Mouse (Mus musculus) lung, adult 2 months (tissue): ENCODE results near the gene Kif21b. TPM values are rescaled to one million over a fixed set of nuclear protein-coding genes. Genes with fewer than 3 reads are reported as not detected.
A peak's percentile ranks its signal among the peaks of the same experiment; 100 is the strongest.

Source experiments
- DNase-seq: peaks from one replicate; pipeline ENCODE4 v3.0.0; 2022
- H3K4me1 ChIP-seq: fragments of 200-500 bp; 2 replicates; pipeline ENCODE4 v1.6.1; 2011; ENCODE audit warnings: low read length; ENCODE audit not compliant: control insufficient read depth, insufficient read depth
- H3K4me3 ChIP-seq: fragments of 200-500 bp; replicated peaks from 2 replicates; pipeline ENCODE3; 2011; ENCODE audit warnings: low read depth, mild to moderate bottlenecking, control low read depth, low read length; ENCODE audit errors: extremely low read depth
- CTCF ChIP-seq: fragments of 200-500 bp; IDR thresholded peaks from 2 replicates; pipeline ENCODE4 v1.5.1; 2011; ENCODE audit warnings: mild to moderate bottlenecking, low read length, control low read depth; ENCODE audit not compliant: insufficient read depth
- POLR2A ChIP-seq: fragments of 200-500 bp; IDR thresholded peaks from 2 replicates; pipeline ENCODE4 v1.6.1; 2011; ENCODE audit warnings: low read depth, mild to moderate bottlenecking, control low read depth, low read length, borderline replicate concordance; ENCODE audit errors: extremely low read depth
- WGBS: fragments of 180-500 bp; shearing (Covaris S2); methylation state at CpG from one replicate; pipeline ENCODE4 v1.1.7; 2018; 5-methylcytosine and 5-hydroxymethylcytosine counted together
- polyA plus RNA-seq: library from polyadenylated mRNA; depleted of rRNA; stranded (reverse); fragments of >200 nt; gene quantifications from 2 replicates; pipeline ENCODE4 v1.2.3, GENCODE M21; 2012

The Kif21b gene
- polyA plus RNA-seq, 1 experiment = 14.4 TPM

DNA sequence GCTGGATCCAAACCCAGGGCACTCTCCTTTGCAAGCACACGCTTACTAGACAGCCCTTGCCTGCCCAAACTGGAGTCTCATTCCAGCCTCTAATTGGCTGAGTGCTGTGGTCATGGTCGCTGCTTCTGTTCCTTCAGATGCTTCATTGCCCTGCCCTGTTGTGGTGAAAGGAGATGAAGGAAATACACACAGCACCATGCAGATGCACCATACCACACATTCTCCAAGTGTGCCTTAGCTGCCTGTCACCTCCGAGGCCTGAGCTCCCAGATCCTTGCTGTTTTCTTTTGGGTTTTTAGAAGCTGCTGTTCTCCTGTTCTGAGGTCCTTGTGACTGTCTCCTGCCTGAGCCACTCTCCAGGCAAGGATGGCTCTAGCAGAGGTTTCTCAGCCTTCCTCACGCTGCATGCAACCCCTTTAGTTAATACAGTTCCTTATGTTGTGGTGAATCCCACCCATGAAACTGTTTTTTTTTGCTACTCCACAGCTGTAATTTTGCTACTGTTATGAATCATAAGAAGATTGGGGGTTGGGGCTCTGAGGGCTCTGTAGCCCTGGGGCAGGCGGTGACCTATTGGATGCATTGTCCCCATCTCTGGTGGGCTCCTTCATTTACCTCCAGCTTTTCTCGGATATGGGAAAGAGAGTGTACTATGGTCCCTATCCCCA lies 4.7 kb downstream of the Kif21b start:
- 69% methylated on average over 6 of the region's 6 CpGs for WGBS
- DNase-seq = no peak
- no peak for TF ChIP-seq POLR2A
- TF ChIP-seq CTCF = no peak
- H3K4me3 ChIP-seq = no peak overlapping the region
- H3K4me1 ChIP-seq = peaks cover 42% of the 10 kb centered on the region

DNA sequence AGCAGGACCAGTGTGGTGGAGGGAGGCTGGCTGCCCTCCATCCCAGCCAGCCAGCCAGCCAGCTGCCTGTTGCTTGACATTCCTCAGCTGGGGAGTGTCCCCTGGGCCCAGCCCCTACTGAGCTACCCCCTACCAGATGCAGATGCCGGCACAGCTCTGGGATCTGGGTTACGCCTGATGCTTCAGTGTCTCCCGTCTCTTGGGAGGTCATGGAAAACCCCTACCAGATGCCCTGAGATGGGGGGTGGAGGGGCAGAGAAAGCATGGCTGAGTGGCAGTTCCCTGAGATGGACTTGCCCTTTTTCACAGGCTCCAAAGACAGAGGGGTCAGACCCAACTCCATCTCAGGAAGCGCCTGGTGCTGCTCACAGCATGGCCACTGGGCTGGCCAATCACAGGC lies 5.4 kb downstream of the Kif21b start:
- TF ChIP-seq POLR2A = no peak
- TF ChIP-seq CTCF = no peak
- whole genome bisulfite sequencing = 58% methylated on average over 4 of the region's 4 CpGs
- no peak for DNase-seq
- H3K4me1 ChIP-seq = peaks cover 42% of the 10 kb centered on the region
- no peak overlapping the region for H3K4me3 ChIP-seq

DNA sequence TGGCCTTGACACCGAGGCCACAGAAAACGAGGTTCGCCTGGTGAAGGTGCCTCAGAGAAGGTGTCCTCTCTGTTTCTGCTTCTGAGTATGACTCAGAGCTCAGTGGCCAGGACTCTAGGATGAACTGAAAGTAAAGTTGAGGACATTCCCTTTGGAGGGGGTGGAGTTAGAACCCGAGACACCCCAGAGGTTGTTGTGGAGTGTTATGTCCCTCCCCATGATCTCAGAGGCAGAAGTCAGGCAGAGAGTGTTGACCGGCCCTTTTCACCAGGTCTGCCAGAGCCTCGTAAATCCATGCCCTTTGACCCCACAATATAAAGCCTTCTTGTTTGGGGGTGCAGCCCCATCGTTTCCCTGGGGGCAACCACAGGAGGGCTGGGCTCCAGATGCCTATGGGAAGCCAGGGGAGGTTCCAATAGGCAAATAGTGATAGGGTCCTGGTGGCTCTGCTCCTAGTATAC lies 5.9 kb downstream of the Kif21b start:
- peaks cover 40% of the 10 kb centered on the region for H3K4me1 ChIP-seq
- WGBS = 43% methylated on average over 7 of the region's 7 CpGs
- TF ChIP-seq POLR2A (no peak), CTCF (no peak)
- no peak overlapping the region for H3K4me3 ChIP-seq
- no peak for DNase-seq

DNA sequence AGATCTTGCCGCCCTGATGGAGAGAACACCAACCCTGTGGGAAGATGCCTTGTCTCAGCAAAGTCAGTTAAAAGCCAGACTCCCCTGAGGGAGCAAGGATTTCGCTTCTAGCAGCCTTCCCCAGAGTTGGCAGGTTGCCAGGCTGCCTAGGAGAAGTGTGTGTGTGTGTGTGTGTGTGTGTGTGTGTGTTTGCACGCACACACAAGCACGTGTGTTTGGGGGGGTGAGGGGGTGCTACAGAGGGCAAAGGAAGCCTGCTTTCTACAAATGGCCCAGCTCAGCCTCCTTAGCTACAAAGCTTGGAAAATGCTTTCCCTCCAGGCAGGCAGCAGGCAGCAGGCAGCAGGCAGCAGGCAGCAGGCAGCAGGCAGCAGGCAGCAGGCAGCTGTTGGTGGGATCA lies 6.4 kb downstream of the Kif21b start:
- peaks cover 37% of the 10 kb centered on the region for H3K4me1 ChIP-seq
- no peak for DNase-seq
- H3K4me3 ChIP-seq = no peak overlapping the region
- TF ChIP-seq POLR2A = no peak
- TF ChIP-seq CTCF = no peak
- 3% methylated on average over 4 of the region's 4 CpGs for WGBS

DNA sequence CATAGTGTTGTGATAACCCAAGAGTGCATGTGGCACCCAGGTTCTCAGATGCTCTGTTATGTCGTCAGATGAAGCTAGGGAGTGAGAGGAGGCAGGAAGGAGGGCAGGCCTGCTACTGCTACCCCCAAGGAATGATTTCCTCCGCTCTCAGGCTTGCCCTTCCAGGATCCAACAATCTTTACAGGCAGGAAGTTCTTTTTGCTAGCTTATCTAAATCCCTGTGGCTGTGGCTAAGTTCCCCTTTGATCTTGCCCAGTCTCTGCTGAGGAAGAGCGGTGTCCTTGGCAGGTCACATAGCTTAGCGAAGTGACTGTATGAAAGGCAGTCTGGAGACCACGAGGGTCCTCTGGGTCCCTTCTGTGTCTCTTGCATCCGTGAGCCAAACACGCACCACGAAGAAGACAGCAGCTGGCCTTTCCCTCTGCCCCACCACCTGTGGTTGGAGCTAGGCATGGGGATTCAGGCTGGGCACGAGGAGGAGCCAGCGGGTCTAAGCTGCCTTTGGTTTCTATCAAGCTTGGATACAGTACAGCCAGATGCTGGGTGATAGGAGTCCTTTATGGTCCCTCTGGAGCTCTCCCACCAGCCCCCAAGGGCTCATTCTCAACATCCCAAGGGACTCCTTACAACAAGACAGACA lies 7.1 kb downstream of the Kif21b start:
- H3K4me1 ChIP-seq = peaks cover 33% of the 10 kb centered on the region
- H3K4me3 ChIP-seq = no peak overlapping the region
- DNase-seq = no peak
- 46% methylated on average over 10 of the region's 10 CpGs for WGBS
- TF ChIP-seq POLR2A = no peak

DNA sequence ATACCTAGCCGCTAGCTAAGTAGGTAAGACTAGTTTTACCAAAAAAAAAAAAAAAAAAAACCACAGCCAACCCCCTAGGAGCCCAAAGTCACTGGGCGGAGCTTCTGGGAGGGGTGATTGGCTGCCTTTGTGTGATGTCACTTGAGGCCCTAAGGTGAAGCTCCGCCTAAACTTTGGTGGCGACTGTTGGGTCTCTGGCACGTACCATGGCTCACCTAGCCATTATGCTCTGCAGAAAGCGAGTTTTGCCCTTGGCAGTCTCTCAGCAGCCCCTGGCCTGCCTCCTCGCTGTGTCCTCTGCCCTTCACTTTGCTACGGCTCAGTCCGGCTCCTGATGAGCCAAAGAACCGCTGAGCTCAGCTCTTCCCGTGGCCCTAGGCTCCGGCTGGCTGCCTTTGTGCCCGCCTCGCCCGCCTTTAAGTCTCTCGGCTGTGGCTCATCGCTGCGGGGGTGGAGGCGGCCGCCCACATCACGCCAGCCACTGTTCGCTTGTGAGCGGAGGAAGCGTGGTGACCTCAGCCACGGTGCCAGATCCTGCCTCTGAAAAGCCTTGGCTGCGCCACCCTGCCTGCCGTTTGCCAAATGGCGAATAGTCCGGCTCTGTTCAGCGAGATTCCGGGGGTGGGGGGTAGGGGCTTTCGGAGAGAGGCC lies 8.9 kb downstream of the Kif21b start:
- TF ChIP-seq CTCF = no peak
- peak; percentile 81; the same call in 1 of the 2 replicates for TF ChIP-seq POLR2A
- Histone ChIP-seq H3K4me3 (peak overlapping the region; percentile 82), H3K4me1 (peaks cover 21% of the 10 kb centered on the region)
- WGBS = 5% methylated on average over 32 of the region's 32 CpGs
- DNase-seq = peak; percentile 70

DNA sequence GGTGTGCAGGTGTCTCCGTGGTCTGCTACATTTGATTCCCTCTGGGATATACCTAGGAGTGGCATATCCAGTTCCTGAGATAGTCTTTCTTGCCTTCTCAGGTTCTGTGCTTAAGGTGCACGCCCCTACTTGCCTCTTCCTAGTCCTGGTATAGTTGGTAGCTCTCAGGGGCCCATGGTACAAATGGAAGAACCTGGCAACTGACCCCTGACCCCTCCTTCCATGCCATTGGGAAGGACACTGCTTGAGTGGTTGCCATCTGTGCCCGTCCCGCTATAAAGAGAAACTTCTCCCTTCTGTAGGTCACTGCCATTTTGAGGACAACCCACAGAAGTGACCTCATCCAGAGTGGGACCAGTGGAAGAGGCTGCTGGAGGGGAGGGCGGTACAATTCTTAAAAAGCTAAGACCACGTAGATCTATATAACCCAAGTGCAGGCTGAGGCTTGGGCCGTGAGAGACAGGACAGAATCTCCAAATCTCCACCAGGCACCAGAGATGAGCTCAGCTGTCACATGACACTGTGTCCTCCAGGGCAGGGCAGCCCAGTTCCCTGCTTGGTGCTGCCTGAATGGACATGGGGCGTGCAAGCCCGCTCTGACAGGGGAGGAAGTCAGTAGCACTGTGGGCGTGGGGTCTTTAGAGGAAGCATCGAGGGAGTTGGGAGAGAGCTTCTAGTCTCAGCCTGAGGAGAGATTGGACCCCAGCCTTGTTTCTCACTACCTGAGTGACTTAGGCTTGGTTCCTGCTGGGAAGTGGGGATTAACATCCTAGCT lies 10.2 kb downstream of the Kif21b start:
- Histone ChIP-seq H3K4me1 (peaks cover 17% of the 10 kb centered on the region), H3K4me3 (no peak overlapping the region)
- DNase-seq = no peak
- TF ChIP-seq CTCF (no peak), POLR2A (no peak)
- 83% methylated on average over 11 of the region's 11 CpGs for WGBS

DNA sequence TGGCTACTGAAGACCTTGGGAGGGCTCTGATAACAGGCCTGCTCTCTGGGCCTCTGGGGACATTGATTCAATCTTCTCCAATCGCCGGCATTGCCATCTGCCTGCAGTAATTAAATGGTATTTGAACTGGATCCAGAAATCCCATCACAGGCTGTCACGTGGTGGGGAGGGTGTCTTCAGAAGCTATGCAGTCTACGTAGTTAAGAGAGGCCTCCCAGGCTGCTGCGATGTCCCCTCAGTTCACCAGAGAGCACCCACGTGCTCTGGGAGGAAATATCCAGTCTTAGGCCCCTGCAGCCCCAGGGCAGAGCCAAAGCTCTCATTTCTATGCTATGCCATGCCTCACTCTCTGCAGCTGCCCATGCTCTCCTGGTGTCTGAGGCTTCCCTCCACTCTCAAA lies 11.1 kb downstream of the Kif21b start:
- H3K4me1 ChIP-seq = peaks cover 8% of the 10 kb centered on the region
- 65% methylated on average over 6 of the region's 6 CpGs for WGBS
- no peak for DNase-seq
- TF ChIP-seq POLR2A = no peak
- TF ChIP-seq CTCF = no peak
- no peak overlapping the region for H3K4me3 ChIP-seq

DNA sequence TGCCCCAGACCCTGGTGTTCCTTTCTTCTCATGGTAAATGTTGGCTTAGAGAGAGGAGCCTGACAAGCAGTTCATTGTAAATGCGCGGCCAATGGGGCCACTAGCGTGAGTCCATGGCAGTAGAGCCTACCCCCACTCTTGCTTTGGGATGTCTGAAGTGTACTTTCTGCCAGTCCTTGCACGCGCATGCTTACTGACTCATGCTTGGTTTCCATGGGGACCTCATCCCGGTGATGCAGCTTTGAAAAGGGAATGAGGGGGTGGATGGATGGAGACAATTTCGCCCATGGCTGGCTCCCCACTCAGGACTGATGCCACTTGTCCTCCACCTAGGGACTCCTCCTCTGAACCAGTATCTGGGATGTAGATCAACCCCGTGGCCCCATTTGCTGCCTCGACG lies 12.3 kb downstream of the Kif21b start:
- 83% methylated on average over 10 of the region's 10 CpGs for WGBS

More for the DNA sequence above, 12.3 kb downstream of the Kif21b start:
- TF ChIP-seq CTCF = no peak
- DNase-seq = no peak
- H3K4me1 ChIP-seq = peaks cover 1% of the 10 kb centered on the region; the same call in 1 of the 2 replicates
- no peak overlapping the region for H3K4me3 ChIP-seq
